Mouse (Mus musculus): ENCODE results near the gene Hrct1. TPM values are rescaled to one million over a fixed set of nuclear protein-coding genes. Genes with fewer than 3 reads are reported as not detected.

The Hrct1 gene
- polyA plus RNA-seq, 1 experiment from 2014 or later = not detected

DNA sequence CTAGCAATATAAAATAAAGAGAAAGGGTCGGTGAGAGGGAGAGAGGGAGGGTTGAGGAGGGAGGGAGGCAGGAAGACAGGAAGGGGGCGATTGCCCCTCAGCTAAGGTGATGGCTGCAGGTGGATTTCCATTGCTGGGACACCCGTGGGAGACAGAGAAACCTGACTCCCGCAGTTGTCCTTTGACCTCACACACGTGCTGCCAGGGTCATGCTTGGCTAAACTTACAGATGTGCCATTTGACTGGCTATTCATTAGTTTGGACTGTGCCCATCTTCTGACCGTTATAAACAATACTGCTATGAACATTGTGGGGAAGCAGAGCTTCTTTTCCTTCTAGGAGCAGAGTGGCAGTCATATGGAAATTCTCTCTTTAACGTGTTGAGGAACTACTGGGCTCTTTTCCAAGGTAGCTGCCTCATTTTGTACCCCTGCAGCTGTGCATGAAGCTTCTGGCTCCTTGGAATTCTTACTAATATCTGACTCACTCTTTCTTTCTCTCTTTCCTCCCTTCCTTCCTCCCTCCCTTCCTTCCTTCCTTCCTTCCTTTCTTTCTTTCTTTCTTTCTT, 13.3 kb upstream of the Hrct1 start:
- no peak overlapping the region for H3K27ac ChIP-seq
- H3K4me3 ChIP-seq (ENCODE audit: inconsistent target) = no peak overlapping the region
- H3K79me2 ChIP-seq (ENCODE audit: inconsistent target) = no peaks in the 10 kb centered on the region
- H3K36me3 ChIP-seq (ENCODE audit: inconsistent target) = no peaks in the 10 kb centered on the region
- 68% methylated on average over 7 of the region's 7 CpGs for WGBS (ENCODE audit: missing documents)

DNA sequence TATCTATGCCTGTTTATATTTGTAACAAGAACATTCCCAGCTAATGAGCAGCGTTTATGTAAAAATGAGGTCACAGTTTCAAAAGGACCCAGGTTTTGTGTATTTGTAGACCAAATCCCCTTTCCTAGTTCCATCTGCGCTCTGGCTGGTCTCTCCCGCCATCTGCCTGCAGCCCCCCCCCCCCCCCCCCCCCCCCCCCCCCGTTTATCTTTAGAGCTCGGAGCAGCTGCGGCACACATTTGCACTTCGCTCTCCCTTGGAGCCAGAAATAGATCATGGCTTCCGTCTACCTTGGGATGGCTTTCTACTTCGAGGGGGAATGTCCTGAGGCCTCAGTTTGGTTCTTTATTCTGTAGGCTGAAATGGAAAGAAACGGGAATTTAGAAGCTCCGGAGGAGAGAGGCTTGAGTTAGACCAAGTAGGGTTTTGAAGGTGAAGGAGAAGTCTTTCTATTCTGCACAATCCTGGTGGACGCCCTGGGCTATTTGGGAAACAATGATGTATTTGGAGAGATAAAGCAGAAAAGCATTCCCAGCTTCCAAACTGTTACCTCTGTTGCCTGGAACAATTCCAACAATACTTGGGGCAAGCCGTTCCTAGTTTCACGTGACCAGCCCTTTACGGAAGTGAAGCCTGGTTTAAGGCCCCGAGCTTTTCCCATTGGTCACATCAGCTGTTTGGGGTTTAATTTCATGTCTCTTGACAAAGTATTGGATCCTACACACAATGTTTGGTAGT, 6.3 kb upstream of the Hrct1 start:
- no peak overlapping the region for H3K27ac ChIP-seq
- 76% methylated on average over 11 of the region's 16 CpGs for WGBS (ENCODE audit: missing documents)
- H3K79me2 ChIP-seq (ENCODE audit: inconsistent target) = no peaks in the 10 kb centered on the region
- H3K36me3 ChIP-seq (ENCODE audit: inconsistent target) = no peaks in the 10 kb centered on the region
- H3K4me3 ChIP-seq (ENCODE audit: inconsistent target) = no peak overlapping the region

DNA sequence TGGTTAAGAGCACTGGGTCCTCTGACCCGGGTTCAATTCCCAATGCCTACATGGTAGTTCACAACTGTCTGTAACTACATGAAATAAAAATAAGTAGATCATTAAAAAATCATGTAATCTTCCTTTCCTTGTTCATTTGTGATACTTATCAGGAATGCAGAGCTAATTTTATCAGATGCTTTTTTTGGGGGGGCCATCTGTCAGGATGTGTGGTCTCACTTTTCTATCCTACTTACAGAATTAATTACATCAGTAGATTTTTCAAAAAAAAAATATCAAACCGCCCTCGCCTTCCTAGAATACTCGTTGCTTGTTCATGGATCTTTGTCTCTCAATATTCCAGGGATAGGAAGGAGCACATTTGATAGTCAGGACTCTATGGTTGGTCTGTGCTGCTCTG, 4.8 kb upstream of the Hrct1 start:
- Histone ChIP-seq H3K79me2 (ENCODE audit: inconsistent target) (no peaks in the 10 kb centered on the region), H3K36me3 (ENCODE audit: inconsistent target) (no peaks in the 10 kb centered on the region), H3K27ac (no peak overlapping the region), H3K4me3 (ENCODE audit: inconsistent target) (no peak overlapping the region)
- WGBS (ENCODE audit: missing documents) = 87% methylated on average over 4 of the region's 4 CpGs

DNA sequence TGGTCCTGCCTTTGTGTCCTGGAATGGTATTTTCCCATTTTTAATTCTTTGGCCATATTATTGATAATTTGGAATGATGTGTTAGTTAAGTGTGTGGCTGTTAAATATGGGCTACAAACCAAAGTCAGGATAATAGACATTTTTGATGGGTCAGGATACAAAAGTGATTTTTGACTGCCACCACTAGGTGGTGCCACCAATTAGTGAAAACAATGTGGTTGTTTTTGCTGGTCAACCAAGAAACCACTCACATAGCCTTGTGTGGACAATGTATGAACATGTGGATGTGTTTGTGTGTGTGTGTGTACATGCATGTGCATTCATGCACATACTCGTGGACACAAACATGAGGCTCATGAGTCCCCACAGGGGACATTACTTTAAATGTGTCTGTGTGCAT, 2.2 kb upstream of the Hrct1 start:
- no peak overlapping the region for H3K4me3 ChIP-seq (ENCODE audit: inconsistent target)
- 40% methylated on average over 1 of the region's 1 CpGs for WGBS (ENCODE audit: missing documents)
- H3K27ac ChIP-seq = no peak overlapping the region
- H3K36me3 ChIP-seq (ENCODE audit: inconsistent target) = no peaks in the 10 kb centered on the region
- no peaks in the 10 kb centered on the region for H3K79me2 ChIP-seq (ENCODE audit: inconsistent target)

DNA sequence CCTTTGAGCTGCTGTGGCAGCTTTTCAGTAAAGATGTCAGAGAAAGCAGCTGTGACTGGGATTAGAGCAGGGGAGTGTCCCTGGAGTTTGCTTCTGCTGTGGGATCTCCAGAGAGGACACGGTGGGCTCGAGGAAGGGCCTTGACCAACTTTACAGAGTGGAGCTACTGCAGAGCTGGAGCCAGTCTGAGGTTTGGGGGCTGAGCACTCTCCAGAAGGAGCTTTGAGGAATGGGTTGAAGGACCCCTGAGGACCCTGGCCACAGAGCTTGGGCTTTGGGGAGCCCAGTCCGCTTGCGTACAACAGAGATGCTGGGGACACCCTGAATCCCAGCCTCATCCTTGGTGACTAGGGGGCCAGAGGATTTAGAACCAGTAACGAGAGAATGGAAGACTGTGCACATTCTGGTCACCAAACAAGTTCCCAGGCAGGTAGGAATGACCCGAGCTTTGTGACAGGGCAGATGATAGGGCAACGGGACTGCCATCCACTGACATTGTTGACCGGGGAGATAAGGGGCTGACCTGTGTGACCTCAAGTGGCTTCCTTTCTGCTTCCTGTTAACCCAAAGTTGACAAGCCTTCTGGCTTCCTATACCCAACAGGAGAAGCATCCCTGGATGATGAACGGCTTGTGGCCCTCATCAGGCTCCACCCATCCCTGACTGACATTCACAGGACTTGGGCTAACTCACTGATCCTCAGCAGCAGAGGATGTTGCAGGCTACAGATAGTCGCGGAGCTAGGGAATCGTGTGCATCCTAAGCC, 577 bp upstream of the Hrct1 start:
- Histone ChIP-seq H3K36me3 (ENCODE audit: inconsistent target) (no peaks in the 10 kb centered on the region), H3K4me3 (ENCODE audit: inconsistent target) (no peak overlapping the region), H3K79me2 (ENCODE audit: inconsistent target) (no peaks in the 10 kb centered on the region), H3K27ac (no peak overlapping the region)
- 58% methylated on average over 12 of the region's 12 CpGs for WGBS (ENCODE audit: missing documents)

DNA sequence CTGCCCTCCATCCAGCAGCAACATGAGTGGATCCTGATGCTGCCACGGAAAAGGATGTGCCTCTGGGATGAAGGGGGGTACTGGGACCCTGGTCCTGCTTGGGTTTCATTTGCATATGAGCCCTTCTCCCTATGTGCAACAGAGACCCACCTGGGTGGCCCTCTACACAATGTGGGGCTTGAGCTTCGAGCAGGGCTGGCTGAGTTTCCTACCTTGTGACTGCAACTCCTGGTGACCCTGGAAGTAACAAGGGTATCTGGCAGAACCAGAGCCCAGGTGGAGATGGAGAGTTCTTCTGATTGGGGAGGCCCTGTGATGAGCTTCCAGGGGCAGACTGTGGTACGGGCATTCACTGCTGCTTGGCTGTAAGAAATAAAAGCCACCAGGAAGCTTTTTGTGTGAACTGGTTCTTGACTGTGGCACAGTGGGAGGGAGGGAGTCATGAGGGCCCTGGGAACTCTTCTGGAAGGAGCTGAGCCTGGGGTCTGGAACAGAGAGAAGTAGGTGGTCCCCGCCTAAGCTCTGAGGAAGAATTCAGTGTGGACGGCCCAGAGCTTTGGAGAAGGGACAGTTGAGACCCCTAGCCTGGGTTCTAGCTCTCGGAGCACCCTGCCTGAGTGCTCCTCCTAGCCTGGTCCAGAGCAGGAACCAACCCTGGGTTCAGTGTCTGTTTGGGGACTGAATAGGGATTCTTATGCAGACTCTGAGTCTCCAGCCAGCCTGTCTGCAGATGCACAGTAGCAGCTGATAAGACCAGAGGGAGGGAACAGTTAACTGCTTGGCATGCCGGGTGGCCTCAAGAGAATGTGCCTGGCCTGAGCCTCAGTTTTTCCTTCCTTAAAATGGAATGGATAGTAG, 959 bp downstream of the Hrct1 start:
- no peaks in the 10 kb centered on the region for H3K36me3 ChIP-seq (ENCODE audit: inconsistent target)
- WGBS (ENCODE audit: missing documents) = 92% methylated on average over 6 of the region's 7 CpGs
- no peak overlapping the region for H3K27ac ChIP-seq
- no peaks in the 10 kb centered on the region for H3K79me2 ChIP-seq (ENCODE audit: inconsistent target)
- no peak overlapping the region for H3K4me3 ChIP-seq (ENCODE audit: inconsistent target)

DNA sequence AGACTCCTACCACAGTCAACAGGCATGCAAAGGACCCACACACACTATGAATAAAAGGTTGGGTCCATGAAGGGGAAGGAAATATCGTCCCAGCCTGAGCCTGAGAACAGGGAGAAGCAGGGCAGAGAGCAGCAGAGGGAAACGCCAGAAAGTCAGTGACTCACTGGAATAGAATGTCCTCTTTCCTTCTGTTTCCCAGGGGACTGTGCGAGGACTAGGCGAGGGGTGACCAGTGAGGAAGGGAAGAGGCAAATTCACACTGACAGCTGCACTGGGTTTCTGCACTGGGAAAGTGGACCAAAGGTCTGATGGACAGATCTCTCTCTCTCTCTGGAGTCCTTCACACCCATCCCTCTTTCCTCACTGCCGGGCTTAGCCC, 1.6 kb downstream of the Hrct1 start:
- Histone ChIP-seq H3K79me2 (ENCODE audit: inconsistent target) (no peaks in the 10 kb centered on the region), H3K36me3 (ENCODE audit: inconsistent target) (no peaks in the 10 kb centered on the region), H3K4me3 (ENCODE audit: inconsistent target) (no peak overlapping the region), H3K27ac (no peak overlapping the region)
- WGBS (ENCODE audit: missing documents) = 58% methylated on average over 5 of the region's 5 CpGs

DNA sequence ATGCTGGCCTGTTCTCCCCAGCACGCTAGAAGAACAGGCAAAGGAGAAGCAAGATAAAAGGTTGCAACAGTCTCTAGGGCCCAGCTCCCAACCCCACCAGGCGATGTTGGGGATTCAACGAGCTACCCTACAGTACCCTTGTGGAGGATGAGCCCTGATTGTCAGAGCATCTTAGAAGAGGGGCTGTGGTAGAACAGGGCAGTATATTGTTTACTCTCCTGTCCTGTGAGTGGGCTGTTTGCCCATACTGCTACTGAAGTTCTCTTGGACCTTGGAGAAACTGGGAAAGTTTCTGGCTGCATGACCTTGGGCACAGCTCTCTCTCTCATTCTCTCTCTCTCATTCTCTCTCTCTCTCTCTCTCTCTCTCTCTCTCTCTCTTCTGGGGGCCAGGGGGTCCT, 2.1 kb downstream of the Hrct1 start:
- 75% methylated on average over 3 of the region's 3 CpGs for WGBS (ENCODE audit: missing documents)
- Histone ChIP-seq H3K27ac (no peak overlapping the region), H3K36me3 (ENCODE audit: inconsistent target) (no peaks in the 10 kb centered on the region), H3K4me3 (ENCODE audit: inconsistent target) (no peak overlapping the region), H3K79me2 (ENCODE audit: inconsistent target) (no peaks in the 10 kb centered on the region)

DNA sequence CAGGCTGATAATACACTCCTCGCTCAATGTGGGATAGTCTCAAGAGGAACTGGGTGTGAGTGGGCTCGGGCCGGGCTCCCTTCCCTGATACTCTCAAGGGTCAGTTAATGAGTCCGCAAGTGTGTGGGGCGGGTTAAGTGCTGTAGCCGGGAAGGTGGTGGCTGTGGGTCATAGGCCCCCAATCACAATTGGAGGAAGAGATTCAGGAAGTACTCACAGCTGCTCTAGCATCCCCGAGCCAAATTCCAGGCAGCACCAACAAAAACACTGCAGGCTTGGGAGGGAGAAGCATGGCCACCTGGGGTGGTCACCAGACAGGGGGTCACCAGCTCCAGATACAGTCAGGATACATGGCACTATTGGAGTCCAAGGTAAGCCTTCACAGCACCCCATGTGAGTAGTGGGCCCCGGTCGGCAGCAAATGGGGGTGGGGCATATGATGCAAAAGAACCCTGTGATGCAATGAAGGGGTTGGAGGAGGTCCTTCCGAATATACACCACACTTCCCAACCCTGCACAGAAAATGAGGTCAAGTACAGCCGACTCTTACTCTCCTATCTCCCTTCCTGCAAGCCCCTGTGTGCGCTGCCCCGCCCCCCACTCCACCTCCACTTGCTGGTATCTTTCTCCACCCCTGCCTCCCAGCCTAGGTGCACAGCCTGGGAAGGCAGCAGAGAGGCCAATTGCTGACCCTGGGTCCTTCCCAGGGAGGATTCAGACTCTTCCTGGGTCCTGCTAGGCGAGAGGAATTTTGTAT, 3.0 kb downstream of the Hrct1 start, which contains the start of gene Spaar:
Gene Spaar, plus strand, starts transcription at position 241 of the 757 bp plus-strand sequence.
- Histone ChIP-seq H3K27ac (no peak within 1 kb of the TSS), H3K4me3 (ENCODE audit: inconsistent target) (no peak within 1 kb of the TSS), H3K79me2 (ENCODE audit: inconsistent target) (no peaks in the 10 kb centered on the region), H3K36me3 (ENCODE audit: inconsistent target) (no peaks in the 10 kb centered on the region)
- 55% methylated on average over 14 of the region's 14 CpGs for WGBS (ENCODE audit: missing documents)

DNA sequence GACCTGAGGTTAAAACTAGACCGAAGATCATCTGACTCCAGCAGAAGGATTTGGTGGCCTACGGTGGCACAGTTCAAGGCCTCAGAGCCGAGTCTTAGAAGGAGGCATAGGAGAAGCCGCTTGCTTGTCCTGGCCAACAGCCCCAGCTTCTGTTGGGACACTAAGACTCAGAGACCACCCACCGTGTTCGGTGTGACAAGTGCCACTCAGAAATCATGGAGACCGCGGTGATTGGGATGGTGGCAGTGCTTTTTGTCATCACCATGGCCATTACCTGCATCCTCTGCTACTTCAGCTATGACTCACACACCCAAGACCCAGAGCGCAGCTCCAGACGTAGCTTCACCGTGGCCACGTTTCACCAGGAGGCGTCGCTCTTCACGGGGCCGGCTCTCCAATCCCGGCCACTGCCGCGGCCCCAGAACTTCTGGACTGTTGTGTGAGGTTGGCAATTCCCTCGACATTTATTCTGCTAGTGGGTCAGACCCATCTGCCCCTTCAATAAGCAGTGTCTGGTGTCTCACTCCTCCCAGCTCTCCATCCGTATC, 3.8 kb downstream of the Hrct1 start:
- Histone ChIP-seq H3K4me3 (ENCODE audit: inconsistent target) (no peak overlapping the region), H3K27ac (no peak overlapping the region)
- 67% methylated on average over 21 of the region's 21 CpGs for WGBS (ENCODE audit: missing documents)

DNA sequence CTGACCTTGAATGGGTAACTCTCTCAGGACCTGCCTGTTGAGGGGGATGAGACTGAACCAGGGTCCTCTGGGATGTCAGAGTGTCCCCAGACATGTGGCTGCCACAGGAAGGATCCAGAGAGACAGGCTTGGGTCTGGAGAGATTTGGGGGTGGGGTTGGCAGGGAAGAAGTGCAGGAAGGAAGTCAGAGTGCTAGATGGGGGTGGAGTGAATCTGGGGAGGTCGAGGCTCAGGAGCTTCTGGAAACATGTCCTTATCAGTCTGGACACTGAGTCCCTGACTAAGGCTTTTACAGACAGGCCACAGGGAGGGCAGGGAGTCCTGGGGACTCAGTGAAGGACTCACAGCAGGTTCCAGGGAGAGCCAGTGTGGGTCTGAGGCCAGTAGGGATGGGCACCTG, 5.2 kb downstream of the Hrct1 start:
- Histone ChIP-seq H3K79me2 (ENCODE audit: inconsistent target) (no peaks in the 10 kb centered on the region), H3K4me3 (ENCODE audit: inconsistent target) (no peak overlapping the region), H3K36me3 (ENCODE audit: inconsistent target) (no peaks in the 10 kb centered on the region), H3K27ac (no peak overlapping the region)
- 14% methylated on average over 1 of the region's 1 CpGs for WGBS (ENCODE audit: missing documents)

More for the DNA sequence above, 3.8 kb downstream of the Hrct1 start:
- H3K36me3 ChIP-seq (ENCODE audit: inconsistent target) = no peaks in the 10 kb centered on the region
- H3K79me2 ChIP-seq (ENCODE audit: inconsistent target) = no peaks in the 10 kb centered on the region

DNA sequence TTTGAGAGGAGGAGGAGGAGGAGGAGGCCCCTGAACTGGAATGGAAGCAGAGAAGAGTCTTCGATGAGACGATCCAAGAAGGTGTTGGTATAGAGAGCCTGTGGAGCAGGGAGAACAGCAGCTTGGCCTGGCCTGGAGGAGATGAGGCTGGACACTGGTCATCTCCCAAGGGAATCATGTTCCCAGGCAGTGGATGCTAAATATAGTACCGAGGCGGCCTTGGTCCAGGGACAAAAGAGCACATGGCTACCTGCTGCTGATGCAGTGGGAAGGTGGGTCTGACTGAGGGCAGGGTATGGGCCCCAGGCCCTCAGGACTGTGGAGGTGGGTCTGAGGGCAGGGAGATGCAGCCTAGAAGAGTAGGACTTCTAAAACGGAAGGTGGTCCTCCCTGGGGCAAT, 6.2 kb downstream of the Hrct1 start:
- H3K4me3 ChIP-seq (ENCODE audit: inconsistent target) = no peak overlapping the region
- H3K79me2 ChIP-seq (ENCODE audit: inconsistent target) = no peaks in the 10 kb centered on the region
- H3K27ac ChIP-seq = no peak overlapping the region
- H3K36me3 ChIP-seq (ENCODE audit: inconsistent target) = no peaks in the 10 kb centered on the region
- WGBS (ENCODE audit: missing documents) = 94% methylated on average over 5 of the region's 5 CpGs

DNA sequence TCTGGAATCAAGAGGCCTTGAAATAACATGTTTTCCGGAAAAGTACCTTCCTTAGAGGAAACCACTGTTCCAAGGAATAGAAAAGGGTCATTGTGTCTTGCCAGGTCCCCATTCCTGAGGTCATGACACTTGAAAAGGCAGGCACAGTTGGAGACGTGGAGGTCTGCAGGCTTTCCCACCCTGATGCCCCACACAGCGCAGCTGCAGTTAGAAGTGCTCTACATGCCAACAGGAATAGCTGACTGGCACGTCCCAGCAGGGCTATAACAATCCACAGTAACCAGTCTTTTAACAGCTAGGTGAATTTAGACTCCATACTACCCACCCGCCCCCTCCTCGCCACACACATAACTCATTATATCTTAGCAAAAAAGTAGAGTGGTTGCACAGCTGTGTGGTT, 10.2 kb downstream of the Hrct1 start:
- 89% methylated on average over 6 of the region's 6 CpGs for WGBS (ENCODE audit: missing documents)
- Histone ChIP-seq H3K27ac (no peak overlapping the region), H3K79me2 (ENCODE audit: inconsistent target) (no peaks in the 10 kb centered on the region), H3K4me3 (ENCODE audit: inconsistent target) (no peak overlapping the region), H3K36me3 (ENCODE audit: inconsistent target) (no peaks in the 10 kb centered on the region)
